Mouse (Mus musculus): ENCODE measurements around the gene Helz2.
"Not testable (repeated sequence)": the region's sequence is repeated elsewhere in the genome, so short reads cannot be mapped to it uniquely, and the experiment has no call there.

The Helz2 gene

GRCm38 (mm10) chr2:181241602-181242313, at the start of gene Helz2:
Gene Helz2 (minus strand): TSS chr2:181242027.
- in situ Hi-C loops (cut with MboI), result no loop called here

GRCm38 (mm10) chr2:181290937-181291336, 49.1 kb upstream of the Helz2 start:
- in situ Hi-C loops (cut with MboI), result no loop called here

- in situ Hi-C loops (cut with MboI), result no loop called here
These were observed 46.9 kb upstream of the Helz2 start for GRCm38 (mm10) chr2:181288691-181289090.

GRCm38 (mm10) chr2:181287958-181288350, 46.1 kb upstream of the Helz2 start, which contains the start of gene Gmeb2:
Gene Gmeb2 (minus strand): TSS chr2:181288035.
- in situ Hi-C loops (cut with MboI), result not testable (repeated sequence)

GRCm38 (mm10) chr2:181287338-181287957, 45.6 kb upstream of the Helz2 start:
- in situ Hi-C loops (cut with MboI), result no loop called here

- in situ Hi-C loops (cut with MboI), result no loop called here
These were observed 45.0 kb upstream of the Helz2 start for GRCm38 (mm10) chr2:181286629-181287337.

- in situ Hi-C loops (cut with MboI), result no loop called here
These were observed 38.1 kb upstream of the Helz2 start for GRCm38 (mm10) chr2:181279968-181280367.

GRCm38 (mm10) chr2:181277866-181278265, 36.0 kb upstream of the Helz2 start:
- in situ Hi-C loops (cut with MboI), result no loop called here

- in situ Hi-C loops (cut with MboI), result no loop called here
These were observed 34.9 kb upstream of the Helz2 start for GRCm38 (mm10) chr2:181276766-181277165.

- in situ Hi-C loops (cut with MboI), result no loop called here
These were observed 32.8 kb upstream of the Helz2 start for GRCm38 (mm10) chr2:181274639-181275038.

- in situ Hi-C loops (cut with MboI), result no loop called here
These were observed 32.0 kb upstream of the Helz2 start for GRCm38 (mm10) chr2:181273829-181274228.

- in situ Hi-C loops (cut with MboI), result no loop called here
These were observed 30.3 kb upstream of the Helz2 start for GRCm38 (mm10) chr2:181272092-181272491.

GRCm38 (mm10) chr2:181266839-181267238, 25.0 kb upstream of the Helz2 start:
- in situ Hi-C loops (cut with MboI), result no loop called here

- in situ Hi-C loops (cut with MboI), result no loop called here
These were observed 11.4 kb upstream of the Helz2 start for GRCm38 (mm10) chr2:181253248-181253647.

GRCm38 (mm10) chr2:181251841-181252240, 10.0 kb upstream of the Helz2 start:
- in situ Hi-C loops (cut with MboI), result no loop called here

GRCm38 (mm10) chr2:181249217-181249616, 7.4 kb upstream of the Helz2 start:
- in situ Hi-C loops (cut with MboI), result no loop called here

- in situ Hi-C loops (cut with MboI), result no loop called here
These were observed 3.2 kb upstream of the Helz2 start for GRCm38 (mm10) chr2:181245031-181245430.

GRCm38 (mm10) chr2:181243706-181244394, 2.0 kb upstream of the Helz2 start:
- in situ Hi-C loops (cut with MboI), result no loop called here

GRCm38 (mm10) chr2:181242314-181242665, 463 bp upstream of the Helz2 start:
- in situ Hi-C loops (cut with MboI), result no loop called here

GRCm38 (mm10) chr2:181240806-181241440, 904 bp downstream of the Helz2 start:
- in situ Hi-C loops (cut with MboI), result no loop called here

GRCm38 (mm10) chr2:181239261-181239660, 2.6 kb downstream of the Helz2 start:
- in situ Hi-C loops (cut with MboI), result no loop called here

GRCm38 (mm10) chr2:181238861-181239260, 3.0 kb downstream of the Helz2 start:
- in situ Hi-C loops (cut with MboI), result no loop called here
